Mouse (Mus musculus): ENCODE data around the gene Thra. TPM values are rescaled to one million over a fixed set of nuclear protein-coding genes. Genes with fewer than 3 reads are reported as not detected.

The Thra gene
- polyA plus RNA-seq, 1 experiment from 2014 or later = 17.7 TPM

DNA sequence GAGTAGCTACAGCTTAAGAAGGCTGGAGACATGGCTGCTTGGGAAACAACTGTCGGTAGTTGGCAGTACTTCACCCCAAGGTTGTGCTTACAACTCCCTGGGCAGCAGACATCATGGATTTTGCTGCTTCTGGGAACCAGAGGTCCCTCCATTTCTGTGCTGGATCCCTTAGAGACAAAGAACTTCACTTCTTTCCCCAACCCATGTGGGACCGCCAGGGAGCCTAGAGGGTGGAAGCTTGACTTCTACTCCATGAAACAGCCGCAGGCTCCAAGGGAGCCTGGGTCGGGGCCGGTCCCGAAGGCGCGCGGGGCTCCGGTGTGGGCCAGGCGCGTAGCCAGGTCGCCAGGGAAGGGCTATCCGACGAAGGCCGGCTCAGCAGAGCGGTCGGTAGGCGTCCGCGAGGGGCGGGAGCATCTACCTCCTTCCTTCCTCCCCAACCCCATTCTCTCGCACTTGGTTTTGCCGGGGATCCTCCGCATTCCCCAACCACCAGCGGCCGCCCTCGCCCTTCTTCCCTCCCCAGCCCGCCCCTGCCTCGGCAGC is 54.1 kb downstream of the Thra start:
- Histone ChIP-seq H3K27ac (replicated peaks; ENCODE audit: low read depth, low read length) (peak overlapping the region; percentile 100), H3K36me3 (ENCODE audit: control insufficient read depth, insufficient read depth, low read length) (peaks cover 8% of the 10 kb centered on the region; the same call in 1 of the 2 replicates), H3K27me3 (ENCODE audit: control insufficient read depth, insufficient read depth, low read length) (no peaks in the 10 kb centered on the region), H3K4me1 (ENCODE audit: control insufficient read depth, insufficient read depth, low read length) (peaks cover 10% of the 10 kb centered on the region), H3K9ac (ENCODE audit: low read length) (peak overlapping the region; percentile 97), H3K4me3 (ENCODE audit: low read depth, low read length) (peak overlapping the region; percentile 100), H3K9me3 (ENCODE audit: control insufficient read depth, low read length) (no peaks in the 10 kb centered on the region), H3K4me2 (ENCODE audit: low read depth, severe bottlenecking) (peak overlapping the region; percentile 88)
- DNase-seq (ENCODE audit: low spot score) (no peak), ATAC-seq (ENCODE audit: insufficient number of reproducible peaks, low FRiP score, low TSS enrichment, low read depth) (peak; percentile 61)
- 0% methylated on average over 28 of the region's 30 CpGs for WGBS

DNA sequence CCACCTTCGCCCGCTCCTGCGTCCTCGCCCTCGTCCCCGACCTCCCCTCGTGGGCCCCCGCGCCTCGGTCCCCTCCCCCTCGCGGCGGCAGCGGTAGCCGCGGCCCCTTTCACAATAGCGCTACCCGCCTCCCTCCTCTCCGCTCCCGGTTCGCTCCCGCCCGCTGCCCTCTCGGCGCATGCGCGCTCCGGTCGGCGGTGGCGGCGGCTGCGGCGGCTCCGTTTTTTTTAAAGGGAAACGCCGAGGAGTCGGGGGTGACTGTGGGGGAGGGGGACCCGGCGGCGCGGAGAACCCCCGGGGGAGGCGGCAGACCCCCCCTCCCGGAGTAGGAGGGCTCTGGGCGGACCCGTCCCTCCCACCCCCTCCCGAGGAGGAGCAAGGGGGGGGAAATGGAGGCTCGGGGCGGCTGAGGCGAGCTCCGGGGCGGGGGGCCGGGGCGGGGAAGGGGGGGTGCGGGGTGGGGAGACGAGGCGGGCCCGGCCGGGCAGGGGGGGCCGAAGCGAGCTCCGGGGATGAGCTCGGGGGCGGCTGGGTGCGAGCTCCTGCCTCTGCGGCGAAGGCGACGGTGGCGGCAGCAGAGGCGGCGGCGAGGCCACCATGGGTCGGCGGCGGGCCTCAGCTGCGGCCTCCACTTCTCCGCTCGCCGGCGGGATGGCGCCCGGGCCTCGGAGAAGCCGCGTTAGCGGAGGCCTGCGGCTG is 54.7 kb downstream of the Thra start, which contains the start of gene Msl1:
Msl1 (plus strand) TSS at position 502 of the 699 bp plus-strand sequence.
- Histone ChIP-seq H3K9ac (ENCODE audit: low read length) (peak within 1 kb of the TSS; percentile 97), H3K27ac (replicated peaks; ENCODE audit: low read depth, low read length) (peak within 1 kb of the TSS; percentile 100), H3K36me3 (ENCODE audit: control insufficient read depth, insufficient read depth, low read length) (peaks cover 10% of the 10 kb centered on the region), H3K4me1 (ENCODE audit: control insufficient read depth, insufficient read depth, low read length) (peaks cover 10% of the 10 kb centered on the region), H3K4me2 (ENCODE audit: low read depth, severe bottlenecking) (peak within 1 kb of the TSS; percentile 88), H3K9me3 (ENCODE audit: control insufficient read depth, low read length) (no peaks in the 10 kb centered on the region), H3K27me3 (ENCODE audit: control insufficient read depth, insufficient read depth, low read length) (no peaks in the 10 kb centered on the region), H3K4me3 (ENCODE audit: low read depth, low read length) (peak within 1 kb of the TSS; percentile 100)
- WGBS = 1% methylated on average over 45 of the region's 89 CpGs
- peak; percentile 91 for DNase-seq (ENCODE audit: low spot score)
- ATAC-seq (ENCODE audit: insufficient number of reproducible peaks, low FRiP score, low TSS enrichment, low read depth) = peak; percentile 62

GRCm38 (mm10) chr11:98795714-98796514 is 55.5 kb downstream of the Thra start:
- Histone ChIP-seq H3K9ac (ENCODE audit: low read length) (peak overlapping the region; percentile 97), H3K4me2 (ENCODE audit: low read depth, severe bottlenecking) (peak overlapping the region; percentile 88), H3K27ac (replicated peaks; ENCODE audit: low read depth, low read length) (peak overlapping the region; percentile 100), H3K4me1 (ENCODE audit: control insufficient read depth, insufficient read depth, low read length) (peaks cover 10% of the 10 kb centered on the region), H3K9me3 (ENCODE audit: control insufficient read depth, low read length) (no peaks in the 10 kb centered on the region), H3K36me3 (ENCODE audit: control insufficient read depth, insufficient read depth, low read length) (peaks cover 16% of the 10 kb centered on the region), H3K4me3 (ENCODE audit: low read depth, low read length) (peak overlapping the region; percentile 100), H3K27me3 (ENCODE audit: control insufficient read depth, insufficient read depth, low read length) (no peaks in the 10 kb centered on the region)
- WGBS = under 1% methylated on average over 61 of the region's 74 CpGs
- DNase-seq (ENCODE audit: low spot score) (peak; percentile 68), ATAC-seq (ENCODE audit: insufficient number of reproducible peaks, low FRiP score, low TSS enrichment, low read depth) (peak; percentile 35)

- Histone ChIP-seq H3K27me3 (ENCODE audit: control insufficient read depth, insufficient read depth, low read length) (no peaks in the 10 kb centered on the region), H3K36me3 (ENCODE audit: control insufficient read depth, insufficient read depth, low read length) (peaks cover 23% of the 10 kb centered on the region), H3K4me1 (ENCODE audit: control insufficient read depth, insufficient read depth, low read length) (peaks cover 10% of the 10 kb centered on the region), H3K9ac (ENCODE audit: low read length) (peak overlapping the region; percentile 97), H3K4me3 (ENCODE audit: low read depth, low read length) (peak overlapping the region; percentile 100), H3K4me2 (ENCODE audit: low read depth, severe bottlenecking) (peak overlapping the region; percentile 88), H3K27ac (replicated peaks; ENCODE audit: low read depth, low read length) (peak overlapping the region; percentile 100), H3K9me3 (ENCODE audit: control insufficient read depth, low read length) (no peaks in the 10 kb centered on the region)
- WGBS = 3% methylated on average over 23 of the region's 23 CpGs
- ATAC-seq (ENCODE audit: insufficient number of reproducible peaks, low FRiP score, low TSS enrichment, low read depth) (peak; percentile 21), DNase-seq (ENCODE audit: low spot score) (peak; percentile 86)
Observed at GRCm38 (mm10) chr11:98796515-98797216, 56.2 kb downstream of the Thra start.

DNA sequence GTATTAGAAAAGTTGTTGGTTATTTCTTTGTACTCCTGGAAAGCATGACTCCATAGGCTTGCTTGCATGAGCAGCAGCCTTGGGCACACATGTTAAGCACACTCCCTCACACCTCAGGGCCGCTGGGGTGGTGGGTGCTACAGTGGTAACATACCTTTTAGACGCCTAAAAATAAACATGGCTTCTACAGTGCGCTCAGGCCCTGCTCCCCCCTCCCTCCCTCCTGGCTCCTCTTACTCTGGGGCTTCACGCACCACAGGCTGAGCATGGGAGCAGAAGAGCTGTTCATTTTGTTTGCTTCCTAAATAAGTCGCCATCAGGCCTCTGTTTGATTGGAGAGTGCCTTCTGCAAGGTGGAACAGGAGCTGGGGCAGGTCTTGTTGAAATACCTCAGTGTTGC is 56.9 kb downstream of the Thra start:
- peak overlapping the region; percentile 88 for H3K4me2 ChIP-seq (ENCODE audit: low read depth, severe bottlenecking)
- H3K4me3 ChIP-seq (ENCODE audit: low read depth, low read length) = peak overlapping the region; percentile 100
- peaks cover 24% of the 10 kb centered on the region for H3K36me3 ChIP-seq (ENCODE audit: control insufficient read depth, insufficient read depth, low read length)
- 15% methylated on average over 5 of the region's 5 CpGs for WGBS
- peaks cover 10% of the 10 kb centered on the region for H3K4me1 ChIP-seq (ENCODE audit: control insufficient read depth, insufficient read depth, low read length)
- DNase-seq (ENCODE audit: low spot score) = no peak
- H3K27ac ChIP-seq (replicated peaks; ENCODE audit: low read depth, low read length) = no peak overlapping the region
- no peaks in the 10 kb centered on the region for H3K9me3 ChIP-seq (ENCODE audit: control insufficient read depth, low read length)
- H3K9ac ChIP-seq (ENCODE audit: low read length) = peak overlapping the region; percentile 97
- H3K27me3 ChIP-seq (ENCODE audit: control insufficient read depth, insufficient read depth, low read length) = no peaks in the 10 kb centered on the region
- no peak for ATAC-seq (ENCODE audit: insufficient number of reproducible peaks, low FRiP score, low TSS enrichment, low read depth)

DNA sequence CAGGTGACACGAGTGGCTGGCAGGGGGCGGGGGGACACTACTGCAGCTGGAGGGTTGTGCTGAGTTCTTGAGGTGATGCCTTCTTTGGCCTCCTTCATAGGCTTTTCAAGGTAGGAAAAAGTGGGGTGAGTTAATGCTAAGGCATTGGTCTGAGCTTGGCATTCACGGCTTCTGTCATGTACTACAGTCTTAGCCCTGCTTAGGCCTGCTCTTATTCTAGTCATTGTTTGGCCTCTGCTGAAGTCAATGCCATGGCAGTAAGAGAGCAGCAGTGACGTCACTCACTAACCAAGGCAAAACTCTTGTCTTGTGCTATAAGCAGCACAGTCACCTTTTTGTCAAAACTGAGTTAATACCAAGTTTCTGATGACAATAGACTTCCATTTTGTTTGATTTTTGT is 57.5 kb downstream of the Thra start:
- Histone ChIP-seq H3K9me3 (ENCODE audit: control insufficient read depth, low read length) (no peaks in the 10 kb centered on the region), H3K9ac (ENCODE audit: low read length) (peak overlapping the region; percentile 97; the same call in 1 of the 2 replicates), H3K4me1 (ENCODE audit: control insufficient read depth, insufficient read depth, low read length) (peaks cover 10% of the 10 kb centered on the region), H3K27me3 (ENCODE audit: control insufficient read depth, insufficient read depth, low read length) (no peaks in the 10 kb centered on the region), H3K27ac (replicated peaks; ENCODE audit: low read depth, low read length) (no peak overlapping the region), H3K4me2 (ENCODE audit: low read depth, severe bottlenecking) (peak overlapping the region; percentile 88), H3K36me3 (ENCODE audit: control insufficient read depth, insufficient read depth, low read length) (peaks cover 27% of the 10 kb centered on the region), H3K4me3 (ENCODE audit: low read depth, low read length) (peak overlapping the region; percentile 100)
- no peak for DNase-seq (ENCODE audit: low spot score)
- no peak for ATAC-seq (ENCODE audit: insufficient number of reproducible peaks, low FRiP score, low TSS enrichment, low read depth)
- WGBS = 62% methylated on average over 4 of the region's 4 CpGs

- Histone ChIP-seq H3K9ac (ENCODE audit: low read length) (no peak within 1 kb of the TSS), H3K9me3 (ENCODE audit: control insufficient read depth, low read length) (no peaks in the 10 kb centered on the region), H3K27ac (replicated peaks; ENCODE audit: low read depth, low read length) (no peak within 1 kb of the TSS), H3K4me1 (ENCODE audit: control insufficient read depth, insufficient read depth, low read length) (no peaks in the 10 kb centered on the region), H3K27me3 (ENCODE audit: control insufficient read depth, insufficient read depth, low read length) (no peaks in the 10 kb centered on the region), H3K4me3 (ENCODE audit: low read depth, low read length) (no peak within 1 kb of the TSS), H3K4me2 (ENCODE audit: low read depth, severe bottlenecking) (no peak within 1 kb of the TSS), H3K36me3 (ENCODE audit: control insufficient read depth, insufficient read depth, low read length) (peaks cover 43% of the 10 kb centered on the region)
- no peak for ATAC-seq (ENCODE audit: insufficient number of reproducible peaks, low FRiP score, low TSS enrichment, low read depth)
- no peak for DNase-seq (ENCODE audit: low spot score)
- WGBS = 89% methylated on average over 5 of the region's 5 CpGs
Observed at GRCm38 (mm10) chr11:98804605-98805004, 64.2 kb downstream of the Thra start, which contains the start of gene Casc3. Casc3 (plus strand) TSS chr11:98804905.

DNA sequence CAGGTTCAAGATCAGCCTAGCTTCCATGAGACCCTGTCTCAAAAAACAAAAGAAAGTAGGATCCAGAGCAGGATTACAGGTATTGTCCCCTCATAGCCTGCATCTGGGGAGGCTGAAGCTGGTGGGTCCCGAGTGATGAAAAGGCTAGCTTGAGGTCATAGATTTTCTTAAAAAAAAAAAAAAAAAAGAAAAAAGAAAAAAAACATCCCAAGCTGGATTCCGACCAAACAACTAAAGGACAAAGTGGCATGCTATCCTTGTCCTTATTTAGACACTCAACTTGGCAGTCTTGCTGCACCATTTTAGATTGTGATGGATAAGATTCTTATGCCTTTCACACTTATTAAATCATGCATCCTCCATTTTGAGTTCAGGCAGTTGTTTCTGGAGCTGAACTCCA is 68.0 kb downstream of the Thra start:
- WGBS = 85% methylated on average over 2 of the region's 2 CpGs
- ATAC-seq (ENCODE audit: insufficient number of reproducible peaks, low FRiP score, low TSS enrichment, low read depth) = no peak
- H3K9ac ChIP-seq (ENCODE audit: low read length) = no peak overlapping the region

More for the DNA sequence above, 68.0 kb downstream of the Thra start:
- Histone ChIP-seq H3K4me1 (ENCODE audit: control insufficient read depth, insufficient read depth, low read length) (peaks cover 4% of the 10 kb centered on the region; the same call in 1 of the 2 replicates), H3K27ac (replicated peaks; ENCODE audit: low read depth, low read length) (no peak overlapping the region), H3K4me2 (ENCODE audit: low read depth, severe bottlenecking) (no peak overlapping the region), H3K4me3 (ENCODE audit: low read depth, low read length) (no peak overlapping the region), H3K36me3 (ENCODE audit: control insufficient read depth, insufficient read depth, low read length) (peaks cover 27% of the 10 kb centered on the region), H3K9me3 (ENCODE audit: control insufficient read depth, low read length) (no peaks in the 10 kb centered on the region), H3K27me3 (ENCODE audit: control insufficient read depth, insufficient read depth, low read length) (no peaks in the 10 kb centered on the region)
- DNase-seq (ENCODE audit: low spot score) = no peak
